Mouse (Mus musculus): ENCODE measurements around the gene Msto1. TPM values are rescaled to one million over a fixed set of nuclear protein-coding genes. Genes with fewer than 3 reads are reported as not detected.

The Msto1 gene
- polyA plus RNA-seq (2014; fragmentation: Illumina TruSeq; extraction: RNeasy Lipid Tissue Mini Kit (QIAGEN cat#74804); ENCODE audit: low read depth, low replicate concordance) = 1.9 TPM

DNA sequence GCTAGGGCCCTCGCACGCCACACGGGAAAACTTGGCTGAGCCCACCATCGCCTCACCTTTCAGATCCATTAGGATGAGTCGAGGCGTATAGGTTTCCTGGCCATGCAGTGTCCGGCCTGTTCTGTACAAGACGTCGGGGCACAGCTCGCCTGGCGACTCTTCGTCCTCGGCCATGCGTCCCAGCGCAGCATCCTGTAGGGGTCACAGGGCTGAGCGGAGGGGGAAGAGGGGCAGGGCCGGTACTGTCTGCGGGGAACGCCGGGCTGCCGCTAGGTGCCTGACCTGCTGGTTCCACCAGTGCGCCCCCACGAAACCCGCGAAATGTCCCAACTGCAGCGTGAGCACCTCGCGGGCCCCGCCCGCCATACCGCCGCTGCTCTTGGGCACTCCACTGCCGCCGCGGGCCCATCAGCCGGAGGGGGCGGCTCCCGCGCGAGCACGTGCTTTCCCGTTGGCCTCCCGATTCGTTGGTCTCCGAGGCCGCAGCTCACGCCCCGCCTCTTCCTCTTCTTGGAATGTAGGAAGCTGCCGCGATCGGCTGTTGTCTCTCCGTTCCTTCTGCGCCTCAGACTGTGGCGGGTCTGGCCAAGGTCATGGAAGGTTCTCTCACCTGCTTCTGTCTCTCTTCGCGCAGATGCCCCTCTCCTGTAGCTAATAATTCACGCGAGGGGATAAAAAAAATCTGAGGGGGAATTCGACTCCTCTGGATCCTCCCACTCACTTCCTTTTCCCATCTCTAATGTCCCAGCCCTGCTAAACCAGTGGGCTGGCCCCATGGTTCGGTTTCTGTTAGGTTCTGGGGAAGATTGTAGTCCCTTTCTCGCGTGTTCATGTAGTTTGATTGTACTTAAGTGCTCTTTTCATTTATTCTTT lies at the start of gene Msto1:
TSS of gene Msto1 (minus strand) at position 489 of the 873 bp plus-strand sequence.

DNA sequence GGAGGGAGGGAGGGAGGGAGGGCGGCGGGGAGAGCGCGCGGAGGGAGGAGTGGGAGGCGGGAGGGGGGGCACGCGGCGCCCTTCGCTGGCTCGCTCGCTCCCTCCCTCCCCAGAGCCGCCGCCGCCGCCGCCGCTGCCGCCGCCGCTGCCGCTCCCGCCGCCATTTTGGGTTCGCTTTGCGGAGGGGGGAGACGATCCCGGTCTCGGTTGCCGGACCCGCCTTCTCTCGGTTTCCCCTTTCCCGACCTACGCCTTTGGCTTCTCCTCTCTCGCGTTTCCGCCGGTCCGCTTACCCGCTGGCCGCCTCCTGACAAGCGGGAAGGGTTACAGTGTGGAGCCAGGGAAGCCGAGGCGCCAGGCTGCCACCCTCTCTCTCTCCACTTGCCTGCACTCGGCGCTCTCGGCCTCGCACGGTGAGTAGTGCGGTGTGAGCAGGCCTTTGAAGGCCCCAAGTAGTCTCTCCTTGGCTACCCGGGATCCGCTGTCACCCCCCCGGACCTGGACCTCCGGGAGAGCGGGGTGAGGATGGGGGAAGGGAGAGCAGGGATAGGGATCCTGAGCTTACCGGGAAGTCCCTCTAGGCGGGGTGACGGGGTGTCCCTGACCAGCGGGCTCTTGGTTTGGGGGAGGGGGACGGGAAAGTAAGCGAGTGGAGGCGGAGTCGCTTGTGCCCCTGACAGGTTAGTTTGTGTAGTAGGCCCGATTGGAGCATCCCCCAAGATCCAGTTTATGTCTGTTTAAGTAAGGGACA lies 37.0 kb upstream of the Msto1 start, which contains the start of the genes Ash1l and Dap3:
TSS of gene Ash1l (plus strand) at position 47 of the 751 bp plus-strand sequence.
TSS of gene Dap3 (minus strand) at position 606 of the 751 bp plus-strand sequence.

Other genes with a start within 250 kb of the Msto1 start
- 63.7 TPM for gene Khdc4, start 228.2 kb downstream of the Msto1 start, polyA plus RNA-seq (2014; fragmentation: Illumina TruSeq; extraction: RNeasy Lipid Tissue Mini Kit (QIAGEN cat#74804); ENCODE audit: low read depth, low replicate concordance)
- 15.3 TPM for gene Rit1, start 197.2 kb downstream of the Msto1 start, polyA plus RNA-seq (2014; fragmentation: Illumina TruSeq; extraction: RNeasy Lipid Tissue Mini Kit (QIAGEN cat#74804); ENCODE audit: low read depth, low replicate concordance)
- 15.7 TPM for gene Syt11, start 138.8 kb downstream of the Msto1 start, polyA plus RNA-seq (2014; fragmentation: Illumina TruSeq; extraction: RNeasy Lipid Tissue Mini Kit (QIAGEN cat#74804); ENCODE audit: low read depth, low replicate concordance)
- 10.1 TPM for gene Gon4l, start 78.8 kb downstream of the Msto1 start, polyA plus RNA-seq (2014; fragmentation: Illumina TruSeq; extraction: RNeasy Lipid Tissue Mini Kit (QIAGEN cat#74804); ENCODE audit: low read depth, low replicate concordance)
- 63.3 TPM for gene Ash1l, start 36.6 kb upstream of the Msto1 start, polyA plus RNA-seq (2014; fragmentation: Illumina TruSeq; extraction: RNeasy Lipid Tissue Mini Kit (QIAGEN cat#74804); ENCODE audit: low read depth, low replicate concordance)
- 114 TPM for gene Dap3, start 37.2 kb upstream of the Msto1 start, polyA plus RNA-seq (2014; fragmentation: Illumina TruSeq; extraction: RNeasy Lipid Tissue Mini Kit (QIAGEN cat#74804); ENCODE audit: low read depth, low replicate concordance)
- 9.4 TPM for gene Rusc1, start 179.3 kb upstream of the Msto1 start, polyA plus RNA-seq (2014; fragmentation: Illumina TruSeq; extraction: RNeasy Lipid Tissue Mini Kit (QIAGEN cat#74804); ENCODE audit: low read depth, low replicate concordance)
- gene Gm43738, start 187.1 kb upstream of the Msto1 start, polyA plus RNA-seq (2014; fragmentation: Illumina TruSeq; extraction: RNeasy Lipid Tissue Mini Kit (QIAGEN cat#74804); ENCODE audit: low read depth, low replicate concordance) = not detected
- 43.8 TPM for gene Fdps, start 188.0 kb upstream of the Msto1 start, polyA plus RNA-seq (2014; fragmentation: Illumina TruSeq; extraction: RNeasy Lipid Tissue Mini Kit (QIAGEN cat#74804); ENCODE audit: low read depth, low replicate concordance)
- gene Pklr, start 222.1 kb upstream of the Msto1 start, polyA plus RNA-seq (2014; fragmentation: Illumina TruSeq; extraction: RNeasy Lipid Tissue Mini Kit (QIAGEN cat#74804); ENCODE audit: low read depth, low replicate concordance) = not detected
- 0.76 TPM for gene Hcn3, start 246.2 kb upstream of the Msto1 start, polyA plus RNA-seq (2014; fragmentation: Illumina TruSeq; extraction: RNeasy Lipid Tissue Mini Kit (QIAGEN cat#74804); ENCODE audit: low read depth, low replicate concordance)